8 mouse cellular contexts compared by ENCODE assay signal in genomic region chr14:24081911-24082558, GRCm38 (mm10).
A peak's percentile ranks its signal among the peaks of the same experiment; 100 is the strongest.
DNase-seq lines count a peak whose midpoint lies in the region; ATAC-seq and TF ChIP-seq lines count a peak whose summit lies in the region.
"Had no signal": no experiment of that assay in that cellular context is flagged by ENCODE, and none has a peak within 500 bp of the region (broad histone marks: within the 10 kb centered on the region; RNA-seq: fewer than 3 reads in every experiment).

No protein-coding gene starts in this region.

- peak; percentile 53; the same call in 1 of the 2 replicates for ATAC-seq in limb, embryonic 14.5 days (ENCODE audit: low FRiP score, low read depth)
- no peak for ATAC-seq in inflammation-experienced regulatory T-cells, adult 6 months

- peaks cover 3% of the 10 kb centered on the region; the same call in 1 of the 2 replicates for H3K4me1 ChIP-seq in limb, embryonic 14.5 days (ENCODE audit: control insufficient read depth, insufficient read depth, low read length)

- no peaks in the 10 kb centered on the region for H3K27me3 ChIP-seq in limb, embryonic 14.5 days (ENCODE audit: control insufficient read depth, insufficient read depth, low read length)

- no peak overlapping the region for H3K27ac ChIP-seq in gastrocnemius, adult 2 months
- H3K27ac ChIP-seq in limb, embryonic 14.5 days (replicated peaks; ENCODE audit: low read depth, low read length): no peak overlapping the region
- H3K27ac ChIP-seq: macrophage had no signal

- H3K36me3 ChIP-seq in limb, embryonic 14.5 days (ENCODE audit: control insufficient read depth, insufficient read depth, low read length): no peaks in the 10 kb centered on the region

- WGBS in limb, embryonic 14.5 days: 21% methylated on average over 11 of the region's 11 CpGs

- peak overlapping the region; percentile 36; the same call in 1 of the 2 replicates for H3K4me2 ChIP-seq in limb, embryonic 14.5 days (replicated peaks; ENCODE audit: low read depth, low read length, severe bottlenecking)

- no peak for TF ChIP-seq CTCF in gastrocnemius, adult 2 months (IDR thresholded peaks at IDR 0.05)

- 0 out of 2 replicates have a peak overlapping the region, but pooled peaks have one; percentile 15 for H3K4me3 ChIP-seq in gastrocnemius, adult 2 months
- peak overlapping the region; percentile 13; the same call in 1 of the 2 replicates for H3K4me3 ChIP-seq in limb, embryonic 14.5 days (replicated peaks; ENCODE audit: low read length)

- no peaks in the 10 kb centered on the region for H3K9me3 ChIP-seq in limb, embryonic 14.5 days (ENCODE audit: control insufficient read depth, low read length)

- peak; percentile 57 for DNase-seq in Muller cell, postnatal 12 days (ENCODE audit: inconsistent ontology term)
- DNase-seq in brain, adult 2 months (ENCODE audit: low read depth, low spot score): peak; percentile 75
- DNase-seq in gastrocnemius, adult 2 months: peak; percentile 83
- DNase-seq in kidney, adult 9 months: peak; percentile 92
- DNase-seq in limb, embryonic 14.5 days (ENCODE audit: low spot score): peak; percentile 68
- peak; percentile 22 for DNase-seq in ovary, postnatal 14 days (ENCODE audit: low spot score)

- no peak for TF ChIP-seq POLR2A in limb, embryonic 14.5 days (IDR thresholded peaks at IDR 0.05; ENCODE audit: borderline replicate concordance, extremely low read depth, insufficient read depth, insufficient read length)

- H3K9ac ChIP-seq in limb, embryonic 14.5 days (ENCODE audit: low read depth, low read length, severe bottlenecking): peak overlapping the region; percentile 35; the same call in 1 of the 2 replicates

- intact Hi-C loops in gastrocnemius, adult 2 months (cut with DNase I): no loop called here

Comparison
In these comparisons a context has a peak if more than half of its experiments do, and no peak if none do; other contexts are left out.
1. DNase-seq: peak in every context shown above with its lines; median percentile 92 in kidney, adult 9 months; 83 in gastrocnemius, adult 2 months; 75 in brain, adult 2 months; 68 in limb, embryonic 14.5 days; 57 in Muller cell, postnatal 12 days; 22 in ovary, postnatal 14 days.